Mouse (Mus musculus): ENCODE measurements around the gene Ttc4.

GRCm38 (mm10) chr4:106708408-106708807, 29.7 kb upstream of the Ttc4 start:
- TF ChIP-seq CTCF (IDR thresholded peaks at IDR 0.05; ENCODE audit: borderline replicate concordance, control insufficient read depth, extremely low read depth, insufficient read depth, low read length, poor library complexity) (peak; percentile 84; the same call in 1 of the 2 replicates), POLR2A (IDR thresholded peaks at IDR 0.05; ENCODE audit: control insufficient read depth, extremely low read depth, insufficient read depth, low read length, poor library complexity) (no peak)

Measured in thymus, adult 2 months (tissue).